Mouse (Mus musculus): ENCODE measurements around the gene Ewsr1. TPM values are rescaled to one million over a fixed set of nuclear protein-coding genes. Genes with fewer than 3 reads are reported as not detected.
A peak's percentile ranks its signal among the peaks of the same experiment; 100 is the strongest.

Gene Ewsr1
- polyA plus RNA-seq, 1 experiment from 2014 or later = 185 TPM

DNA sequence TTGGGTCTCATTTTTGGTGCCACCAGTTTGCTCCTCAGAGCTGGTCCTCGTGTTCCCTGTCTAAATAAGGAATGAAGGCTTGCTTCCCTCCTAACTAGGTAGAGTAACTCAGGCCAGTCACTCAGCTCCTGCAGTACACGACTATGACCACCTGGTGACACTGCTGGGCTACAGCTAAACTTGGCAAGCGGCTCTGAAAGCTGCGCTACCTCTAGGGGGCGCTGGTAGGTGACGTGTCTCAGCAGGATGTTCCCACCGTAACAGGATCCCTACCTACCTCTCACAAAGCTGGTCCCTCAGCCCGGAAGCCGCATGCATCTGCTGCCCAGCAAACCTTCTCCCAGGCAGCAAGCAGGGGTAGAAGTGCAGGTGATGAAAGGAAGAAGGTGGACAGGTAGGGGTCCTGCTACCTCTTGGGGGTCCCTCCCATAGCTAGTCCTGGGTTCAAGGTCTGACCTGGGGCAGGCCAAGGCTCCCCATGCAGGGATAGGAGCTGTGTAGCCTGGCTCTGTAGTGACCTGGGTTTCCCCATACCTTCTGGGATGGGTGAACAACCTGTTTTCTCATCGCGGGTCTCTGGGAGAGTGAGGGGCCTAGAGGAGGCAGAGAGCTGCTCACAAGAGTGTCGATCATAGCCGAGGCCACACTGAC is 16.0 kb upstream of the Ewsr1 start:
- 27% methylated on average over 13 of the region's 13 CpGs for whole genome bisulfite sequencing
- Histone ChIP-seq H3K27me3 (replicated peaks; ENCODE audit: control insufficient read depth, insufficient read depth, low read length) (no peaks in the 10 kb centered on the region), H3K27ac (ENCODE audit: low read depth, low read length) (no peak overlapping the region), H3K4me1 (replicated peaks; ENCODE audit: control insufficient read depth, insufficient read depth, low read length) (no peaks in the 10 kb centered on the region), H3K36me3 (ENCODE audit: control insufficient read depth, insufficient read depth) (peaks cover 7% of the 10 kb centered on the region; the same call in 1 of the 2 replicates), H3K4me2 (replicated peaks; ENCODE audit: low read depth) (no peak overlapping the region), H3K9ac (ENCODE audit: low read depth, low read length) (no peak overlapping the region), H3K4me3 (ENCODE audit: low read depth, low read length) (no peak overlapping the region), H3K9me3 (ENCODE audit: control insufficient read depth) (no peaks in the 10 kb centered on the region)
- peak; percentile 100 for TF ChIP-seq CTCF (IDR thresholded peaks at IDR 0.05; ENCODE audit: low read depth)
- ATAC-seq = peak; percentile 50

- no peak overlapping the region for H3K4me3 ChIP-seq (ENCODE audit: low read depth, low read length)
- H3K9me3 ChIP-seq (ENCODE audit: control insufficient read depth) = no peaks in the 10 kb centered on the region
- H3K9ac ChIP-seq (ENCODE audit: low read depth, low read length) = no peak overlapping the region
- no peaks in the 10 kb centered on the region for H3K27me3 ChIP-seq (replicated peaks; ENCODE audit: control insufficient read depth, insufficient read depth, low read length)
- no peaks in the 10 kb centered on the region for H3K4me1 ChIP-seq (replicated peaks; ENCODE audit: control insufficient read depth, insufficient read depth, low read length)
- peaks cover 7% of the 10 kb centered on the region; the same call in 1 of the 2 replicates for H3K36me3 ChIP-seq (ENCODE audit: control insufficient read depth, insufficient read depth)
- TF ChIP-seq CTCF (IDR thresholded peaks at IDR 0.05; ENCODE audit: low read depth) = no peak
- H3K4me2 ChIP-seq (replicated peaks; ENCODE audit: low read depth) = no peak overlapping the region
- 83% methylated on average over 7 of the region's 7 CpGs for WGBS
- no peak overlapping the region for H3K27ac ChIP-seq (ENCODE audit: low read depth, low read length)
- ATAC-seq = no peak
Observed at GRCm38 (mm10) chr11:5113645-5114044, 14.6 kb upstream of the Ewsr1 start.

DNA sequence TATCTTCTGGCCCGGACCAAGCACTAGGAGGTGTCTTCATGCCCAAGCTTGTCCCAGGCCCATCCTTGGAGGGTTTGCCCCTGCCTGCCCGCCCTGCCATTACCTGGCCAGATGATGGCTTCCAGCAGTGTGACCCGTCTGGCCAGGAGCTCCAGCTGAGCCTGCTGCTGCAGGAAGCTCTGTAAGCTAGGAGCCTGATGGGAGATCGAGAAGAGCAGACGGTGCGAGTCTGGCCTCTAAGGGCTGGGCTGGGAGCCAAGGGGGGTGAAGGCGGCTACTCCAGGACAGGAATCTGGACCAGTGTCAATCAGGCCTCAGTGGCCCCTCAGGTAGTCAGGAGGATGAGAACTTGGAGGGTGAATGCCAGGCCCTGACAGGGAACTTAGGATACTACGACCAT is 10.4 kb upstream of the Ewsr1 start:
- WGBS = 82% methylated on average over 8 of the region's 8 CpGs
- no peak for TF ChIP-seq CTCF (IDR thresholded peaks at IDR 0.05; ENCODE audit: low read depth)
- H3K27ac ChIP-seq (ENCODE audit: low read depth, low read length) = no peak overlapping the region

DNA sequence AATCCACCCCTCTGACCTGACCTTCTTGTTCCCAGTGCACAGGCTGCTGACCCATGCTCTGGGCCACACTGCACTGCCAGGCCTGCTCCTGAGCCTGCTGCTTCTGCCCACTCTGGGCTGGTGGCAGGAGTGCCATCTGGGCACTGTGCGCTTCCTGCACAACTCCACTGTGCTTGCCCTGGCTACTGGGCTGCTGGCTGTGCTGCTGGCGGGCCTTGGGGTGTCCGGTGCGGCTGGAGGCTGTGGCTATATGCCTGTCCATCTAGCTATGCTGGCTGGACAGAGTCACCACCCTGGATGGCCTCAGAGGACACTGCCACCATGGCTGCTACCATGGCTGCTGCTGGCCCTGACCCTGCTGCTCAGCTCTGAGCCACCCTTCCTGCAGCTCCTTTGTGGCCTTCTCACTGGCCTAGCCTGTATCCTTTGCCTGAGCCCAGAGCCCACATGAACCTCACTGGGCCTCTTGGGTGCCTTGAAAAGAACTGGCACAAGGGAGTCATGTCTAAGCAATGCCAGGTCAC is 5.0 kb upstream of the Ewsr1 start:
- no peak overlapping the region for H3K4me2 ChIP-seq (replicated peaks; ENCODE audit: low read depth)
- no peak overlapping the region for H3K4me3 ChIP-seq (ENCODE audit: low read depth, low read length)
- no peak for ATAC-seq
- peaks cover 31% of the 10 kb centered on the region; the same call in 1 of the 2 replicates for H3K36me3 ChIP-seq (ENCODE audit: control insufficient read depth, insufficient read depth)
- H3K9ac ChIP-seq (ENCODE audit: low read depth, low read length) = no peak overlapping the region
- H3K27me3 ChIP-seq (replicated peaks; ENCODE audit: control insufficient read depth, insufficient read depth, low read length) = no peaks in the 10 kb centered on the region
- 98% methylated on average over 4 of the region's 4 CpGs for WGBS
- no peaks in the 10 kb centered on the region for H3K9me3 ChIP-seq (ENCODE audit: control insufficient read depth)
- peaks cover 5% of the 10 kb centered on the region; the same call in 1 of the 2 replicates for H3K4me1 ChIP-seq (replicated peaks; ENCODE audit: control insufficient read depth, insufficient read depth, low read length)
- no peak overlapping the region for H3K27ac ChIP-seq (ENCODE audit: low read depth, low read length)
- no peak for TF ChIP-seq CTCF (IDR thresholded peaks at IDR 0.05; ENCODE audit: low read depth)

More for the DNA sequence above, 10.4 kb upstream of the Ewsr1 start:
- Histone ChIP-seq H3K9ac (ENCODE audit: low read depth, low read length) (no peak overlapping the region), H3K9me3 (ENCODE audit: control insufficient read depth) (no peaks in the 10 kb centered on the region), H3K4me2 (replicated peaks; ENCODE audit: low read depth) (no peak overlapping the region), H3K36me3 (ENCODE audit: control insufficient read depth, insufficient read depth) (peaks cover 26% of the 10 kb centered on the region; the same call in 1 of the 2 replicates), H3K4me1 (replicated peaks; ENCODE audit: control insufficient read depth, insufficient read depth, low read length) (no peaks in the 10 kb centered on the region), H3K27me3 (replicated peaks; ENCODE audit: control insufficient read depth, insufficient read depth, low read length) (no peaks in the 10 kb centered on the region), H3K4me3 (ENCODE audit: low read depth, low read length) (no peak overlapping the region)
- no peak for ATAC-seq

GRCm38 (mm10) chr11:5102384-5102783 is 3.3 kb upstream of the Ewsr1 start:
- Histone ChIP-seq H3K4me2 (replicated peaks; ENCODE audit: low read depth) (no peak overlapping the region), H3K9me3 (ENCODE audit: control insufficient read depth) (no peaks in the 10 kb centered on the region), H3K4me1 (replicated peaks; ENCODE audit: control insufficient read depth, insufficient read depth, low read length) (peaks cover 5% of the 10 kb centered on the region; the same call in 1 of the 2 replicates), H3K4me3 (ENCODE audit: low read depth, low read length) (no peak overlapping the region), H3K27me3 (replicated peaks; ENCODE audit: control insufficient read depth, insufficient read depth, low read length) (no peaks in the 10 kb centered on the region), H3K27ac (ENCODE audit: low read depth, low read length) (no peak overlapping the region), H3K36me3 (ENCODE audit: control insufficient read depth, insufficient read depth) (peaks cover 31% of the 10 kb centered on the region; the same call in 1 of the 2 replicates), H3K9ac (ENCODE audit: low read depth, low read length) (no peak overlapping the region)
- no peak for TF ChIP-seq CTCF (IDR thresholded peaks at IDR 0.05; ENCODE audit: low read depth)
- WGBS = 88% methylated on average over 7 of the region's 7 CpGs
- ATAC-seq = no peak

DNA sequence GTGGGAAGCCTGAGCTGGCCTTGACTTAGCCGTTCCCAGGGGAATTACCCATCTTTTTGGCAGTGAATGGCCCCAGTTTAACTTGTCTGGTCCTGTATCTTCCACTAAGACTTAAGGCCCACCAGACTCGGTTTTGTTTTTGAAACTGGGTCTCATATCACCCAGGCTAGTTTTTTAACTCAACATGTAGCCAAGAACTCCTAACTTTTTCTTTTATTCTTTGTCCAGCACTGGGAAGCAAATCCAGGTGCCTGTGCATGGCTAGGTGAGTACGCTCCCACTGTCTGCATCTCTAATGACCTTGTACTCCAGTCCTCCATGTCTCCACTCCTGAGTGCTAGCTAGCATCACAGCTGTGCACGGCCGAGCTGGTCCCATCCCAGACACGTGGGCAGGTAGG is 2.6 kb upstream of the Ewsr1 start:
- peaks cover 29% of the 10 kb centered on the region; the same call in 1 of the 2 replicates for H3K36me3 ChIP-seq (ENCODE audit: control insufficient read depth, insufficient read depth)
- no peaks in the 10 kb centered on the region for H3K27me3 ChIP-seq (replicated peaks; ENCODE audit: control insufficient read depth, insufficient read depth, low read length)
- H3K4me3 ChIP-seq (ENCODE audit: low read depth, low read length) = no peak overlapping the region
- no peak overlapping the region for H3K9ac ChIP-seq (ENCODE audit: low read depth, low read length)
- H3K4me2 ChIP-seq (replicated peaks; ENCODE audit: low read depth) = no peak overlapping the region
- H3K9me3 ChIP-seq (ENCODE audit: control insufficient read depth) = no peaks in the 10 kb centered on the region
- peaks cover 5% of the 10 kb centered on the region; the same call in 1 of the 2 replicates for H3K4me1 ChIP-seq (replicated peaks; ENCODE audit: control insufficient read depth, insufficient read depth, low read length)
- 78% methylated on average over 6 of the region's 6 CpGs for WGBS
- no peak for ATAC-seq
- no peak overlapping the region for H3K27ac ChIP-seq (ENCODE audit: low read depth, low read length)
- no peak for TF ChIP-seq CTCF (IDR thresholded peaks at IDR 0.05; ENCODE audit: low read depth)
